Mouse (Mus musculus) heart, postnatal 36 days (tissue): Measurements from ENCODE around the gene Lman1l. TPM values are rescaled to one million over a fixed set of nuclear protein-coding genes. Genes with fewer than 3 reads are reported as not detected.

Source experiments
- DNase-seq, 2 experiments: peaks; one replicate each; pipeline ENCODE4 v3.0.0; 2021 to 2022
- intact Hi-C: fragments of 180-260 bp; cut with DNase I; formaldehyde crosslinking; loops from one replicate; pipeline ENCODE4 v1.15.1; 2025
- total RNA-seq, 2 experiments: library from RNA; stranded (reverse); gene quantifications; 2 replicates each; pipeline ENCODE4 v1.2.3; 2021

Lman1l gene
- total RNA-seq, 2 experiments from 2014 or later, result not detected

GRCm38 (mm10) chr9:57627892-57628291, 7.3 kb upstream of the Lman1l start:
- intact Hi-C loops, result no loop called here
- peak in 1 of 2 experiments; percentile 1 for DNase-seq

- intact Hi-C loops, result no loop called here
- no peak for DNase-seq
Observed at GRCm38 (mm10) chr9:57627191-57627590, 6.6 kb upstream of the Lman1l start.

- peak in 1 of 2 experiments; percentile 1 for DNase-seq
- intact Hi-C loops, result no loop called here
Observed at GRCm38 (mm10) chr9:57625674-57626500, 5.3 kb upstream of the Lman1l start.

- intact Hi-C loops, result no loop called here
- peak in 1 of 2 experiments; percentile 1 for DNase-seq
Observed at GRCm38 (mm10) chr9:57624295-57624694, 3.7 kb upstream of the Lman1l start.

- intact Hi-C loops, result no loop called here
- DNase-seq, result no peak
Observed at GRCm38 (mm10) chr9:57618854-57619253, 1.7 kb downstream of the Lman1l start.

- intact Hi-C loops, result no loop called here
- no peak for DNase-seq
Observed at GRCm38 (mm10) chr9:57617556-57618169, 2.9 kb downstream of the Lman1l start.

- DNase-seq, result no peak
Observed at GRCm38 (mm10) chr9:57614786-57615185, 5.8 kb downstream of the Lman1l start.

GRCm38 (mm10) chr9:57613975-57614374, 6.6 kb downstream of the Lman1l start:
- intact Hi-C loops, result no loop called here
- DNase-seq, result no peak

More at GRCm38 (mm10) chr9:57614786-57615185, 5.8 kb downstream of the Lman1l start:
- intact Hi-C loops, result no loop called here

- no peak for DNase-seq
- intact Hi-C loops, result no loop called here
Observed at GRCm38 (mm10) chr9:57612587-57612986, 8.0 kb downstream of the Lman1l start.

- intact Hi-C loops, result no loop called here
- no peak for DNase-seq
Observed at GRCm38 (mm10) chr9:57610359-57610826, 10.2 kb downstream of the Lman1l start.

- intact Hi-C loops, result no loop called here
- no peak for DNase-seq
Observed at GRCm38 (mm10) chr9:57609803-57610202, 10.8 kb downstream of the Lman1l start.

- intact Hi-C loops, result no loop called here
- peak in 1 of 2 experiments; percentile 53 for DNase-seq
Observed at GRCm38 (mm10) chr9:57606139-57606851, 14.3 kb downstream of the Lman1l start, which contains the start of gene Cplx3. Gene Cplx3, minus strand, starts transcription at chr9:57606281.

GRCm38 (mm10) chr9:57605503-57605902, 15.1 kb downstream of the Lman1l start:
- intact Hi-C loops, result no loop called here
- DNase-seq, result no peak

- no peak for DNase-seq
- intact Hi-C loops, result no loop called here
Observed at GRCm38 (mm10) chr9:57604875-57605274, 15.7 kb downstream of the Lman1l start.

- intact Hi-C loops, result no loop called here
- no peak for DNase-seq
Observed at GRCm38 (mm10) chr9:57602098-57602497, 18.5 kb downstream of the Lman1l start.

- intact Hi-C loops, result no loop called here
- DNase-seq, result no peak
Observed at GRCm38 (mm10) chr9:57601353-57601706, 19.2 kb downstream of the Lman1l start.

GRCm38 (mm10) chr9:57600620-57601352, 19.8 kb downstream of the Lman1l start:
- DNase-seq, result no peak
- intact Hi-C loops, result no loop called here

GRCm38 (mm10) chr9:57598851-57599563, 21.6 kb downstream of the Lman1l start:
- intact Hi-C loops, result no loop called here
- DNase-seq, result no peak

- intact Hi-C loops, result no loop called here
- no peak for DNase-seq
Observed at GRCm38 (mm10) chr9:57597929-57598382, 22.6 kb downstream of the Lman1l start.

- no peak for DNase-seq
- intact Hi-C loops, result no loop called here
Observed at GRCm38 (mm10) chr9:57597265-57597664, 23.3 kb downstream of the Lman1l start.
